20 mouse cellular contexts compared by ENCODE assay signal in the genomic region with DNA sequence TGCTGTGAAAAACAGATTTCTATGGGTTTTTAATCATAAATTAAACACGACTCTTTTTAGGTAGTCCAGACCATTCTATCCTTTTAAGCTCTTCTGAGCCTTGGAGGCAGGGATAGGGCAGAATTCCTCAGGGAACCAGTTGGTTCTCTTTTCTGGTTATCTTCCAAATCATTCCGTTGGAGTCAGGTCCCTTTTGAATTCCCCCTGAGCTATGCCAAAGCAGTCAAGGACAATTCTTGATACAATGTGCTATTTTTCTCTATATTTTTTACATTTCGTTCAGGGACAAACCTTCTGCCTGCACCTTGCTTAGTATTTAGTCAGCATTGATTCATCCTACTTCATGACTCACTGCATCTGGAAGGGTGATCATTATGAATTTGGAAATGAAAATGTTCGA.
DNase-seq lines count a peak whose midpoint lies in the region; ATAC-seq and TF ChIP-seq lines count a peak whose summit lies in the region.
"Had no signal": no experiment of that assay in that cellular context is flagged by ENCODE, and none has a peak within 500 bp of the region (broad histone marks: within the 10 kb centered on the region; RNA-seq: fewer than 3 reads in every experiment).

No protein-coding gene starts in this region.

- no peaks in the 10 kb centered on the region for H3K4me1 ChIP-seq in intestine, embryonic 16.5 days (ENCODE audit: control insufficient read depth, insufficient read depth, low read length)
- H3K4me1 ChIP-seq: embryonic facial prominence, embryonic 12.5 days; embryonic facial prominence, embryonic 15.5 days; hindbrain, embryonic 12.5 days; hindbrain, embryonic 15.5 days had no signal

- no peaks in the 10 kb centered on the region for H3K36me3 ChIP-seq in intestine, embryonic 16.5 days (ENCODE audit: control insufficient read depth, insufficient read depth, low read length)
- H3K36me3 ChIP-seq: embryonic facial prominence, embryonic 12.5 days; embryonic facial prominence, embryonic 15.5 days; hindbrain, embryonic 12.5 days; hindbrain, embryonic 15.5 days had no signal

- no peak overlapping the region for H3K4me3 ChIP-seq in layer of hippocampus, adult 2 months
- H3K4me3 ChIP-seq in intestine, embryonic 16.5 days (ENCODE audit: low read length), result no peak overlapping the region
- H3K4me3 ChIP-seq: embryonic facial prominence, embryonic 12.5 days; embryonic facial prominence, embryonic 15.5 days; gastrocnemius, adult 2 months; hindbrain, embryonic 12.5 days; hindbrain, embryonic 15.5 days had no signal

- no peak for TF ChIP-seq CTCF in layer of hippocampus, adult 2 months (conservative IDR thresholded peaks at IDR 0.05)

- WGBS in intestine, embryonic 16.5 days, result 76% methylated on average over 4 of the region's 4 CpGs

- no peak for ATAC-seq in intestine, embryonic 16.5 days
- ATAC-seq: activated CD4-positive, CD25-positive, alpha-beta regulatory T cell, adult 4 months; CD4-positive, CD25-positive, alpha-beta regulatory T cell, adult 4 months; forebrain, embryonic 14.5 days; forebrain, postnatal 0 days had no signal

- H3K9me3 ChIP-seq in intestine, embryonic 16.5 days (ENCODE audit: control insufficient read depth, low read length), result no peaks in the 10 kb centered on the region
- H3K9me3 ChIP-seq: embryonic facial prominence, embryonic 12.5 days; embryonic facial prominence, embryonic 15.5 days; hindbrain, embryonic 12.5 days; hindbrain, embryonic 15.5 days had no signal

- no peaks in the 10 kb centered on the region for H3K27me3 ChIP-seq in intestine, embryonic 16.5 days (replicated peaks; ENCODE audit: control insufficient read depth, insufficient read depth, low read length)
- H3K27me3 ChIP-seq: embryonic facial prominence, embryonic 12.5 days; embryonic facial prominence, embryonic 15.5 days; hindbrain, embryonic 12.5 days; hindbrain, embryonic 15.5 days had no signal

- peak; percentile 4 for DNase-seq in adrenal gland, postnatal 10 days
- no peak for DNase-seq in adrenal gland, postnatal 25 days
- no peak for DNase-seq in layer of hippocampus, adult 2 months (ENCODE audit: low spot score in 2 of 2)
- no peak for DNase-seq in layer of hippocampus, postnatal 14 days (ENCODE audit: low spot score in 2 of 2)
- DNase-seq in brain, adult 2 months (ENCODE audit: low read depth, low spot score), result peak; percentile 72
- DNase-seq: cerebellum, postnatal 25 days; forebrain, postnatal 0 days; gastrocnemius, adult 2 months; gastrocnemius, postnatal 14 days; heart, adult 11 months; kidney, adult 11 months had no signal

- H3K27ac ChIP-seq in layer of hippocampus, adult 2 months, result 0 out of 2 replicates have a peak overlapping the region, but pooled peaks have one; percentile 16
- H3K27ac ChIP-seq in intestine, embryonic 16.5 days (ENCODE audit: low read length), result no peak overlapping the region
- H3K27ac ChIP-seq: embryonic facial prominence, embryonic 12.5 days; embryonic facial prominence, embryonic 15.5 days; gastrocnemius, adult 2 months; hindbrain, embryonic 12.5 days; hindbrain, embryonic 15.5 days had no signal

- no peak overlapping the region for H3K9ac ChIP-seq in intestine, embryonic 16.5 days (ENCODE audit: low read depth, low read length)
- H3K9ac ChIP-seq: embryonic facial prominence, embryonic 12.5 days; embryonic facial prominence, embryonic 15.5 days; forebrain, postnatal 0 days; hindbrain, embryonic 12.5 days; hindbrain, embryonic 15.5 days had no signal

- H3K4me2 ChIP-seq in intestine, embryonic 16.5 days (ENCODE audit: low read depth, low read length), result no peak overlapping the region
- H3K4me2 ChIP-seq: embryonic facial prominence, embryonic 12.5 days; embryonic facial prominence, embryonic 15.5 days; heart, embryonic 11.5 days; hindbrain, embryonic 12.5 days; hindbrain, embryonic 15.5 days had no signal

Comparison
In these comparisons a context has a peak if more than half of its experiments do, and no peak if none do; other contexts are left out.
1. DNase-seq: peak in adrenal gland, postnatal 10 days (single experiment) and brain, adult 2 months (single experiment); none in adrenal gland, postnatal 25 days (single experiment), layer of hippocampus, adult 2 months (0 of 2) and layer of hippocampus, postnatal 14 days (0 of 2).